Mouse (Mus musculus): ENCODE data around the gene Hoxa3. TPM values are rescaled to one million over a fixed set of nuclear protein-coding genes. Genes with fewer than 3 reads are reported as not detected.

The Hoxa3 gene
- polyA plus RNA-seq, 1 experiment, result 12.8 TPM

GRCm38 (mm10) chr6:52208072-52208867 is 4.9 kb downstream of the Hoxa3 start, which contains the start of gene Hoxa6:
TSS of gene Hoxa6 (minus strand) at chr6:52208722.
- no peak for TF ChIP-seq CTCF (IDR thresholded peaks at IDR 0.05; ENCODE audit: insufficient read depth, low read length)
- TF ChIP-seq POLR2A (IDR thresholded peaks at IDR 0.05; ENCODE audit: borderline replicate concordance, extremely low read depth, low read depth, low read length), result no peak
- no peak for DNase-seq
- 13% methylated on average over 47 of the region's 47 CpGs for WGBS
- Histone ChIP-seq H3K4me3 (replicated peaks; ENCODE audit: extremely low read depth, low read depth, low read length) (peak within 1 kb of the TSS; percentile 50), H3K4me1 (ENCODE audit: control insufficient read depth, insufficient read depth, low read length) (peaks cover 12% of the 10 kb centered on the region)

GRCm38 (mm10) chr6:52207684-52207976 is 5.5 kb downstream of the Hoxa3 start:
- TF ChIP-seq POLR2A (IDR thresholded peaks at IDR 0.05; ENCODE audit: borderline replicate concordance, extremely low read depth, low read depth, low read length) (no peak), CTCF (IDR thresholded peaks at IDR 0.05; ENCODE audit: insufficient read depth, low read length) (no peak)
- H3K4me3 ChIP-seq (replicated peaks; ENCODE audit: extremely low read depth, low read depth, low read length), result no peak overlapping the region

GRCm38 (mm10) chr6:52206882-52207683 is 6.1 kb downstream of the Hoxa3 start:
- DNase-seq, result no peak
- WGBS, result 53% methylated on average over 4 of the region's 4 CpGs
- Histone ChIP-seq H3K4me3 (replicated peaks; ENCODE audit: extremely low read depth, low read depth, low read length) (no peak overlapping the region), H3K4me1 (ENCODE audit: control insufficient read depth, insufficient read depth, low read length) (peaks cover 6% of the 10 kb centered on the region; the same call in 1 of the 2 replicates)
- no peak for TF ChIP-seq CTCF (IDR thresholded peaks at IDR 0.05; ENCODE audit: insufficient read depth, low read length)

More at GRCm38 (mm10) chr6:52207684-52207976, 5.5 kb downstream of the Hoxa3 start:
- no peak for DNase-seq
- peaks cover 8% of the 10 kb centered on the region for H3K4me1 ChIP-seq (ENCODE audit: control insufficient read depth, insufficient read depth, low read length)

GRCm38 (mm10) chr6:52205638-52206621 is 7.2 kb downstream of the Hoxa3 start:
- 54% methylated on average over 55 of the region's 55 CpGs for WGBS
- H3K4me1 ChIP-seq (ENCODE audit: control insufficient read depth, insufficient read depth, low read length), result peaks cover 3% of the 10 kb centered on the region; the same call in 1 of the 2 replicates
- no peak overlapping the region for H3K4me3 ChIP-seq (replicated peaks; ENCODE audit: extremely low read depth, low read depth, low read length)
- no peak for TF ChIP-seq CTCF (IDR thresholded peaks at IDR 0.05; ENCODE audit: insufficient read depth, low read length)
- no peak for DNase-seq

- no peak for DNase-seq
- no peak overlapping the region for H3K4me3 ChIP-seq (replicated peaks; ENCODE audit: extremely low read depth, low read depth, low read length)
- TF ChIP-seq POLR2A (IDR thresholded peaks at IDR 0.05; ENCODE audit: borderline replicate concordance, extremely low read depth, low read depth, low read length) (no peak), CTCF (IDR thresholded peaks at IDR 0.05; ENCODE audit: insufficient read depth, low read length) (no peak)
- 47% methylated on average over 14 of the region's 14 CpGs for WGBS
- H3K4me1 ChIP-seq (ENCODE audit: control insufficient read depth, insufficient read depth, low read length), result peaks cover 3% of the 10 kb centered on the region; the same call in 1 of the 2 replicates
Measured at GRCm38 (mm10) chr6:52205221-52205620, 7.9 kb downstream of the Hoxa3 start.

GRCm38 (mm10) chr6:52204050-52204752 is 8.9 kb downstream of the Hoxa3 start, which contains the start of gene Hoxa5:
TSS of gene Hoxa5 (minus strand) at chr6:52204587.
- H3K4me1 ChIP-seq (ENCODE audit: control insufficient read depth, insufficient read depth, low read length), result peaks cover 3% of the 10 kb centered on the region; the same call in 1 of the 2 replicates
- peak within 1 kb of the TSS; percentile 94 for H3K4me3 ChIP-seq (replicated peaks; ENCODE audit: extremely low read depth, low read depth, low read length)
- peak; percentile 75 for DNase-seq
- TF ChIP-seq POLR2A (IDR thresholded peaks at IDR 0.05; ENCODE audit: borderline replicate concordance, extremely low read depth, low read depth, low read length), result 0 out of 2 replicates have a peak, but pooled peaks have one; percentile 40
- TF ChIP-seq CTCF (IDR thresholded peaks at IDR 0.05; ENCODE audit: insufficient read depth, low read length), result peak; percentile 66
- WGBS, result 11% methylated on average over 65 of the region's 65 CpGs

GRCm38 (mm10) chr6:52203371-52204049 is 9.6 kb downstream of the Hoxa3 start:
- WGBS, result 12% methylated on average over 46 of the region's 46 CpGs
- no peak for DNase-seq
- TF ChIP-seq CTCF (IDR thresholded peaks at IDR 0.05; ENCODE audit: insufficient read depth, low read length) (no peak), POLR2A (IDR thresholded peaks at IDR 0.05; ENCODE audit: borderline replicate concordance, extremely low read depth, low read depth, low read length) (peak; percentile 4; the same call in 1 of the 2 replicates)
- H3K4me3 ChIP-seq (replicated peaks; ENCODE audit: extremely low read depth, low read depth, low read length), result peak overlapping the region; percentile 94
- no peaks in the 10 kb centered on the region for H3K4me1 ChIP-seq (ENCODE audit: control insufficient read depth, insufficient read depth, low read length)

GRCm38 (mm10) chr6:52203121-52203370 is 10.1 kb downstream of the Hoxa3 start:
- 9% methylated on average over 10 of the region's 10 CpGs for WGBS
- no peak for DNase-seq
- TF ChIP-seq CTCF (IDR thresholded peaks at IDR 0.05; ENCODE audit: insufficient read depth, low read length) (no peak), POLR2A (IDR thresholded peaks at IDR 0.05; ENCODE audit: borderline replicate concordance, extremely low read depth, low read depth, low read length) (no peak)
- Histone ChIP-seq H3K4me1 (ENCODE audit: control insufficient read depth, insufficient read depth, low read length) (no peaks in the 10 kb centered on the region), H3K4me3 (replicated peaks; ENCODE audit: extremely low read depth, low read depth, low read length) (peak overlapping the region; percentile 94)

Measured in lung, adult 2 months (tissue).